Mouse (Mus musculus) megakaryocyte, embryonic 14.5 days (primary cell): ENCODE data around the gene Dnah14. TPM values are rescaled to one million over a fixed set of nuclear protein-coding genes. Genes with fewer than 3 reads are reported as not detected.

Source experiments
- H3K27me3 ChIP-seq: replicated peaks from 2 replicates; pipeline ENCODE3; 2012; ENCODE audit warnings: inconsistent platforms
- H3K36me3 ChIP-seq: replicated peaks from 2 replicates; pipeline ENCODE3; 2012; ENCODE audit warnings: low read length, inconsistent platforms, mixed read lengths
- H3K4me1 ChIP-seq: 2 replicates; pipeline ENCODE4 v1.6.1; 2012; ENCODE audit warnings: inconsistent platforms
- H3K4me3 ChIP-seq: replicated peaks from 2 replicates; pipeline ENCODE3; 2012; ENCODE audit warnings: moderate library complexity, mild to moderate bottlenecking, inconsistent platforms
- H3K9me3 ChIP-seq: 2 replicates; pipeline ENCODE4 v1.6.1; 2012; ENCODE audit warnings: inconsistent platforms
- FLI1 ChIP-seq: IDR thresholded peaks from 2 replicates; pipeline ENCODE4 v1.6.1; 2012; ENCODE audit warnings: low read length, inconsistent platforms, mixed read lengths
- GATA1 ChIP-seq: IDR thresholded peaks from 3 replicates; pipeline ENCODE4 v1.6.1; 2012; ENCODE audit warnings: mixed read lengths, low read length, inconsistent platforms, borderline replicate concordance
- polyA plus RNA-seq: library from polyadenylated mRNA; stranded (reverse); fragments of >175 nt; gene quantifications from 2 replicates; pipeline ENCODE4 v1.2.3, GENCODE M21; 2012; ENCODE audit warnings: low replicate concordance; ENCODE audit not compliant: insufficient read depth

Dnah14 gene
- polyA plus RNA-seq: not detected in 2 replicates

GRCm38 (mm10) chr1:181576322-181576721, at the start of gene Dnah14:
TSS of gene Dnah14 (plus strand) at chr1:181576559.
- H3K4me1 ChIP-seq: no peaks in the 10 kb centered on the region
- peaks cover 13% of the 10 kb centered on the region for H3K27me3 ChIP-seq
- no peaks in the 10 kb centered on the region for H3K9me3 ChIP-seq
- H3K36me3 ChIP-seq: no peaks in the 10 kb centered on the region
- no peak within 1 kb of the TSS for H3K4me3 ChIP-seq
- TF ChIP-seq GATA1 (no peak), FLI1 (no peak)

GRCm38 (mm10) chr1:181529368-181529767, 47.0 kb upstream of the Dnah14 start:
- no peak for TF ChIP-seq GATA1
- TF ChIP-seq FLI1: no peak
- Histone ChIP-seq H3K4me1 (peaks cover 3% of the 10 kb centered on the region; the same call in 1 of the 2 replicates), H3K9me3 (no peaks in the 10 kb centered on the region), H3K27me3 (peaks cover 32% of the 10 kb centered on the region), H3K36me3 (no peaks in the 10 kb centered on the region), H3K4me3 (no peak overlapping the region)

GRCm38 (mm10) chr1:181535165-181535873, 41.0 kb upstream of the Dnah14 start:
- Histone ChIP-seq H3K4me3 (no peak overlapping the region), H3K27me3 (peaks cover 49% of the 10 kb centered on the region), H3K4me1 (no peaks in the 10 kb centered on the region), H3K9me3 (no peaks in the 10 kb centered on the region), H3K36me3 (no peaks in the 10 kb centered on the region)
- TF ChIP-seq GATA1: no peak
- no peak for TF ChIP-seq FLI1

GRCm38 (mm10) chr1:181537627-181538525, 38.5 kb upstream of the Dnah14 start:
- Histone ChIP-seq H3K9me3 (no peaks in the 10 kb centered on the region), H3K4me1 (no peaks in the 10 kb centered on the region)
- TF ChIP-seq GATA1 (no peak), FLI1 (no peak)

GRCm38 (mm10) chr1:181539846-181540769, 36.3 kb upstream of the Dnah14 start:
- TF ChIP-seq GATA1 (no peak), FLI1 (no peak)
- Histone ChIP-seq H3K27me3 (peaks cover 50% of the 10 kb centered on the region), H3K36me3 (no peaks in the 10 kb centered on the region), H3K4me3 (no peak overlapping the region), H3K9me3 (no peaks in the 10 kb centered on the region), H3K4me1 (peaks cover under 1% of the 10 kb centered on the region)

More at GRCm38 (mm10) chr1:181537627-181538525, 38.5 kb upstream of the Dnah14 start:
- Histone ChIP-seq H3K4me3 (no peak overlapping the region), H3K36me3 (no peaks in the 10 kb centered on the region), H3K27me3 (peaks cover 41% of the 10 kb centered on the region)

GRCm38 (mm10) chr1:181543711-181544383, 32.5 kb upstream of the Dnah14 start:
- H3K36me3 ChIP-seq: no peaks in the 10 kb centered on the region
- TF ChIP-seq GATA1: no peak
- no peak for TF ChIP-seq FLI1
- H3K4me3 ChIP-seq: no peak overlapping the region
- H3K27me3 ChIP-seq: peaks cover 39% of the 10 kb centered on the region
- peaks cover 5% of the 10 kb centered on the region for H3K4me1 ChIP-seq
- H3K9me3 ChIP-seq: peaks cover 14% of the 10 kb centered on the region; the same call in 1 of the 2 replicates

- Histone ChIP-seq H3K27me3 (peaks cover 37% of the 10 kb centered on the region), H3K9me3 (peaks cover 14% of the 10 kb centered on the region; the same call in 1 of the 2 replicates), H3K4me1 (peaks cover 5% of the 10 kb centered on the region), H3K36me3 (no peaks in the 10 kb centered on the region), H3K4me3 (peak overlapping the region; percentile 80)
- no peak for TF ChIP-seq FLI1
- no peak for TF ChIP-seq GATA1
These were observed 31.2 kb upstream of the Dnah14 start for GRCm38 (mm10) chr1:181545044-181545772.

- H3K4me1 ChIP-seq: peaks cover 16% of the 10 kb centered on the region
- peaks cover 14% of the 10 kb centered on the region; the same call in 1 of the 2 replicates for H3K9me3 ChIP-seq
- TF ChIP-seq GATA1: no peak
- TF ChIP-seq FLI1: no peak
- H3K27me3 ChIP-seq: peaks cover 34% of the 10 kb centered on the region
- no peaks in the 10 kb centered on the region for H3K36me3 ChIP-seq
- no peak overlapping the region for H3K4me3 ChIP-seq
These were observed 26.4 kb upstream of the Dnah14 start for GRCm38 (mm10) chr1:181549987-181550386.
